Mouse (Mus musculus) c-Kit-positive CD71-positive TER-119-positive erythroid progenitor cells, embryonic 14.5 days (primary cell): ENCODE data around the gene Cx3cr1.
"Not testable (repeated sequence)": the region's sequence is repeated elsewhere in the genome, so short reads cannot be mapped to it uniquely, and the experiment has no call there.

Experiments
- DNase-seq: peaks from one replicate; pipeline ENCODE4 v3.0.0-alpha.2; 2013; ENCODE audit warnings: low spot score

Gene Cx3cr1

GRCm38 (mm10) chr9:120027401-120028151 lies 42.1 kb downstream of the Cx3cr1 start:
- DNase-seq, result peak; percentile 40

GRCm38 (mm10) chr9:120024625-120025024 lies 45.1 kb downstream of the Cx3cr1 start:
- no peak for DNase-seq

GRCm38 (mm10) chr9:120024171-120024570 lies 45.5 kb downstream of the Cx3cr1 start:
- DNase-seq, result no peak

- no peak for DNase-seq
Measured at GRCm38 (mm10) chr9:120023086-120023811, 46.4 kb downstream of the Cx3cr1 start, which contains the start of gene Xirp1. Gene Xirp1, minus strand, starts transcription at chr9:120023598.

GRCm38 (mm10) chr9:120021164-120021563 lies 48.5 kb downstream of the Cx3cr1 start:
- no peak for DNase-seq

GRCm38 (mm10) chr9:120020285-120020890 lies 49.3 kb downstream of the Cx3cr1 start:
- peak; percentile 54 for DNase-seq

GRCm38 (mm10) chr9:120016956-120017355 lies 52.7 kb downstream of the Cx3cr1 start:
- DNase-seq, result no peak

GRCm38 (mm10) chr9:120014828-120015227 lies 54.9 kb downstream of the Cx3cr1 start:
- DNase-seq, result no peak

GRCm38 (mm10) chr9:120013251-120013820 lies 56.3 kb downstream of the Cx3cr1 start:
- no peak for DNase-seq

- no peak for DNase-seq
Measured at GRCm38 (mm10) chr9:120012781-120013180, 56.9 kb downstream of the Cx3cr1 start.

- DNase-seq, result not testable (repeated sequence)
Measured at GRCm38 (mm10) chr9:120012161-120012560, 57.5 kb downstream of the Cx3cr1 start.

- peak; percentile 37 for DNase-seq
Measured at GRCm38 (mm10) chr9:120011533-120011932, 58.1 kb downstream of the Cx3cr1 start.

GRCm38 (mm10) chr9:120010781-120011511 lies 58.7 kb downstream of the Cx3cr1 start:
- peak; percentile 84 for DNase-seq

- DNase-seq, result no peak
Measured at GRCm38 (mm10) chr9:120009871-120010270, 59.8 kb downstream of the Cx3cr1 start.

GRCm38 (mm10) chr9:120009226-120009841 lies 60.3 kb downstream of the Cx3cr1 start:
- DNase-seq, result no peak

- DNase-seq, result no peak
Measured at GRCm38 (mm10) chr9:120007833-120008232, 61.8 kb downstream of the Cx3cr1 start.

- DNase-seq, result no peak
Measured at GRCm38 (mm10) chr9:120005936-120006335, 63.7 kb downstream of the Cx3cr1 start.

GRCm38 (mm10) chr9:120002893-120003292 lies 66.8 kb downstream of the Cx3cr1 start:
- DNase-seq, result no peak

- DNase-seq, result peak; percentile 92
Measured at GRCm38 (mm10) chr9:120001945-120002725, 67.5 kb downstream of the Cx3cr1 start.

- no peak for DNase-seq
Measured at GRCm38 (mm10) chr9:120000761-120001160, 68.9 kb downstream of the Cx3cr1 start.
